Mouse (Mus musculus) kidney, adult 2 months (tissue): ENCODE measurements around the gene Tmem116. TPM values are rescaled to one million over a fixed set of nuclear protein-coding genes. Genes with fewer than 3 reads are reported as not detected.

Source experiments
- DNase-seq: peaks from one replicate; pipeline ENCODE4 v3.0.0; 2021
- H3K27ac ChIP-seq: fragments of 200-500 bp; 2 replicates; pipeline ENCODE4 v1.5.1; 2012; ENCODE audit warnings: low read depth, low read length, control low read depth, inconsistent platforms; ENCODE audit not compliant: insufficient read depth
- H3K27me3 ChIP-seq: fragments of 200-500 bp; replicated peaks from 2 replicates; pipeline ENCODE4 v1.6.1; 2012; ENCODE audit warnings: mild to moderate bottlenecking, moderate library complexity, low read length, inconsistent platforms; ENCODE audit not compliant: control insufficient read depth, insufficient read depth
- H3K36me3 ChIP-seq: fragments of 200-500 bp; 2 replicates; pipeline ENCODE4 v1.6.1; 2012; ENCODE audit warnings: mild to moderate bottlenecking, moderate library complexity, low read length, inconsistent platforms; ENCODE audit not compliant: control insufficient read depth, insufficient read depth
- H3K4me1 ChIP-seq: fragments of 200-500 bp; 2 replicates; pipeline ENCODE4 v1.6.1; 2011; ENCODE audit warnings: low read length; ENCODE audit not compliant: control insufficient read depth, insufficient read depth
- H3K4me3 ChIP-seq: fragments of 200-500 bp; 2 replicates; pipeline ENCODE4 v1.5.1; 2011; ENCODE audit warnings: mild to moderate bottlenecking, low read depth, low read length, control low read depth; ENCODE audit not compliant: insufficient read depth
- CTCF ChIP-seq: fragments of 200-500 bp; conservative IDR thresholded peaks from 2 replicates; pipeline ENCODE4 v1.5.1; 2011; ENCODE audit warnings: low read depth, mild to moderate bottlenecking, control low read depth, low read length, moderate library complexity, mixed read lengths; ENCODE audit not compliant: insufficient read depth, insufficient read length
- POLR2A ChIP-seq: fragments of 200-500 bp; IDR thresholded peaks from one replicate; pipeline ENCODE4 v1.6.1; 2011; ENCODE audit warnings: low read depth, low read length, control low read depth
- WGBS: fragments of 180-500 bp; shearing (Covaris S2); methylation state at CpG from one replicate; pipeline ENCODE4 v1.1.7; 2018; 5-methylcytosine and 5-hydroxymethylcytosine counted together
- polyA plus RNA-seq: library from polyadenylated mRNA; depleted of rRNA; stranded (reverse); fragments of >200 nt; gene quantifications from 2 replicates; pipeline ENCODE4 v1.2.3, GENCODE M21; 2012

The Tmem116 gene
- polyA plus RNA-seq, 1 experiment = 147 TPM

GRCm38 (mm10) chr5:121461339-121462170, 9.9 kb downstream of the Tmem116 start:
- peaks cover 3% of the 10 kb centered on the region; the same call in 1 of the 2 replicates for H3K4me1 ChIP-seq
- no peak overlapping the region for H3K27ac ChIP-seq
- DNase-seq = no peak
- WGBS = 69% methylated on average over 4 of the region's 4 CpGs
- H3K4me3 ChIP-seq = no peak overlapping the region
- TF ChIP-seq POLR2A (no peak), CTCF (no peak)
- no peaks in the 10 kb centered on the region for H3K36me3 ChIP-seq
- H3K27me3 ChIP-seq = no peaks in the 10 kb centered on the region

GRCm38 (mm10) chr5:121462171-121462502, 10.4 kb downstream of the Tmem116 start:
- no peak overlapping the region for H3K27ac ChIP-seq
- H3K4me1 ChIP-seq = peaks cover 3% of the 10 kb centered on the region; the same call in 1 of the 2 replicates
- TF ChIP-seq POLR2A (no peak), CTCF (no peak)
- no peaks in the 10 kb centered on the region for H3K36me3 ChIP-seq
- H3K27me3 ChIP-seq = no peaks in the 10 kb centered on the region
- H3K4me3 ChIP-seq = no peak overlapping the region
- DNase-seq = no peak
- 62% methylated on average over 1 of the region's 1 CpGs for WGBS

- Histone ChIP-seq H3K36me3 (no peaks in the 10 kb centered on the region), H3K4me1 (peaks cover 3% of the 10 kb centered on the region; the same call in 1 of the 2 replicates), H3K4me3 (peak overlapping the region; percentile 56), H3K27me3 (no peaks in the 10 kb centered on the region), H3K27ac (peak overlapping the region; percentile 98)
- TF ChIP-seq POLR2A (peak; percentile 18), CTCF (no peak)
- DNase-seq = peak; percentile 86
- WGBS = 40% methylated on average over 5 of the region's 5 CpGs
Observed at GRCm38 (mm10) chr5:121462967-121463366, 11.3 kb downstream of the Tmem116 start.

GRCm38 (mm10) chr5:121463601-121464250, 12.0 kb downstream of the Tmem116 start:
- Histone ChIP-seq H3K27ac (peak overlapping the region; percentile 98), H3K4me1 (peaks cover 3% of the 10 kb centered on the region; the same call in 1 of the 2 replicates), H3K4me3 (peak overlapping the region; percentile 56), H3K27me3 (no peaks in the 10 kb centered on the region), H3K36me3 (no peaks in the 10 kb centered on the region)
- DNase-seq = peak; percentile 57
- TF ChIP-seq POLR2A (no peak), CTCF (no peak)
- WGBS = 24% methylated on average over 5 of the region's 5 CpGs

GRCm38 (mm10) chr5:121469566-121469965, 17.9 kb downstream of the Tmem116 start:
- no peaks in the 10 kb centered on the region for H3K4me1 ChIP-seq
- no peaks in the 10 kb centered on the region for H3K27me3 ChIP-seq
- no peak overlapping the region for H3K27ac ChIP-seq
- no peak for DNase-seq
- no peak for TF ChIP-seq POLR2A
- no peak overlapping the region for H3K4me3 ChIP-seq
- 37% methylated on average over 3 of the region's 3 CpGs for WGBS
- H3K36me3 ChIP-seq = no peaks in the 10 kb centered on the region; the same call in 1 of the 2 replicates

GRCm38 (mm10) chr5:121472411-121472810, 20.7 kb downstream of the Tmem116 start:
- H3K27me3 ChIP-seq = no peaks in the 10 kb centered on the region
- no peak for TF ChIP-seq POLR2A
- TF ChIP-seq CTCF = no peak
- H3K27ac ChIP-seq = no peak overlapping the region
- no peak overlapping the region for H3K4me3 ChIP-seq
- DNase-seq = no peak
- 92% methylated on average over 2 of the region's 2 CpGs for WGBS
- no peaks in the 10 kb centered on the region; the same call in 1 of the 2 replicates for H3K4me1 ChIP-seq
- H3K36me3 ChIP-seq = no peaks in the 10 kb centered on the region; the same call in 1 of the 2 replicates

- TF ChIP-seq POLR2A (no peak), CTCF (no peak)
- Histone ChIP-seq H3K36me3 (no peaks in the 10 kb centered on the region; the same call in 1 of the 2 replicates), H3K27ac (peak overlapping the region; percentile 91; the same call in 1 of the 2 replicates), H3K4me3 (no peak overlapping the region), H3K4me1 (no peaks in the 10 kb centered on the region; the same call in 1 of the 2 replicates), H3K27me3 (no peaks in the 10 kb centered on the region)
- WGBS = 43% methylated on average over 7 of the region's 7 CpGs
- peak; percentile 53 for DNase-seq
Observed at GRCm38 (mm10) chr5:121474610-121475009, 22.9 kb downstream of the Tmem116 start.
